Mouse (Mus musculus) G1E (cell line): ENCODE results near the gene Spata2l.

ENCODE experiments used
- CTCF ChIP-seq: IDR thresholded peaks from 2 replicates; pipeline ENCODE4 v1.5.1; 2012; ENCODE audit warnings: low read depth, low read length, inconsistent platforms, mixed read lengths
- TAL1 ChIP-seq: conservative IDR thresholded peaks from 2 replicates; pipeline ENCODE4 v1.6.1; 2012; ENCODE audit warnings: low read depth, low read length, inconsistent platforms, mixed read lengths

DNA sequence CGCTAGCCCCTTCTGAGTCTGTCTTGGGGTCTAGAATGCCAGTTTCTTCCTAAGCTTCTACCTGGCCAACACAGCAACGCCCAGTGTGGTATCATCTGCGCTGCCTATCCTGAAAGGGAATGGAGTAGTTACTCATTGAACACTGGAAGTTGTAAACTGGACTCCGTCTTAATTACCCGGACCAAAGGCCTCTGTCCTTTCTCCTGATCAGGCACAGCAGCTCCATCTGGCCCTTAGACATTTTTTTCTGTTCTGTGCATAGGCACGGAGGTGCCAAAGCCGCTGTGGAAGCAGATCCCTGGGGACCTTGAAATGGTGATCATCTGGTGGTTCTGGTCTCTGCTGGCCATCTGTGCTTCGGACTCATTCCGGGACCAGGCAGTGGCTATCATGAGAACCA is 42.3 kb downstream of the Spata2l start:
- TF ChIP-seq CTCF (no peak), TAL1 (no peak)
